16 mouse cellular contexts compared by ENCODE assay signal in the genomic region with DNA sequence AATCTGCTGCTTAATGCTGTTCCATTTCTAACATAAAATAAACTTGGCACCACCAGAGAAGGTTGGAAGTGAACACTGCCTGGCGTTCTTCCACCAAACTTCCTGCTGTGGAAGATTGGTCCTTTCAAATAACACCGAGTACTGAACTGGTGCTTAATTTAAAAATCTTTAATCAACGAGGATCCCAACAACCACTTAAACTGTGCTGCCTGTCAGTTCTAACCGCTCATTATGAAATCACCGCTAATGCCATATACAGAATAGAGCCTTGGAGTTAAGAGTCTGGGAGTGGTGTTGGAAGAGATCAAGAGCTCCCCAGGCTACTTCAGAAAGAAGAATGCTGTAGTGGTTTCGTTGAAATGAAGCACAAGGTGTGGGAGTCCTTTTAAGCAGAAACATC. TPM values are rescaled to one million over a fixed set of nuclear protein-coding genes. Genes with fewer than 3 reads are reported as not detected.
DNase-seq lines count a peak whose midpoint lies in the region; ATAC-seq lines count a peak whose summit lies in the region.
"Had no signal": no experiment of that assay in that cellular context is flagged by ENCODE, and none has a peak within 500 bp of the region (broad histone marks: within the 10 kb centered on the region; RNA-seq: fewer than 3 reads in every experiment).

No protein-coding gene starts in this region.

- WGBS in hindbrain, embryonic 16.5 days, result 46% methylated on average over 6 of the region's 6 CpGs

- no peak overlapping the region for H3K27ac ChIP-seq in hindbrain, embryonic 16.5 days (ENCODE audit: low read depth, low read length)
- H3K27ac ChIP-seq: heart, embryonic 13.5 days; hindbrain, embryonic 10.5 days; kidney, embryonic 15.5 days; limb, embryonic 12.5 days had no signal

- no peak overlapping the region for H3K4me3 ChIP-seq in hindbrain, embryonic 16.5 days (ENCODE audit: low read length)
- H3K4me3 ChIP-seq: heart, embryonic 13.5 days; hindbrain, embryonic 10.5 days; kidney, embryonic 15.5 days; limb, embryonic 12.5 days had no signal

- intact Hi-C loops in heart, postnatal 14 days (cut with DNase I), result no loop called here

- H3K36me3 ChIP-seq in hindbrain, embryonic 16.5 days (ENCODE audit: control insufficient read depth, insufficient read depth, low read length), result no peaks in the 10 kb centered on the region
- H3K36me3 ChIP-seq: heart, embryonic 13.5 days; hindbrain, embryonic 10.5 days; kidney, embryonic 15.5 days; limb, embryonic 12.5 days had no signal

- peak; percentile 3 to 15 for DNase-seq in heart, adult 18-20 months
- no peak for DNase-seq in heart, postnatal 14 days
- peak; percentile 7 for DNase-seq in right cerebral cortex, postnatal 25 days
- DNase-seq in right cerebral cortex, postnatal 4 days, result no peak
- peak; percentile 12 for DNase-seq in layer of hippocampus, postnatal 36 days
- DNase-seq in adrenal gland, adult (ENCODE audit: inconsistent age in 2 of 2, low spot score in 1 of 2), result no peak
- no peak for DNase-seq in c-Kit-positive CD71-positive TER-119-positive erythroid progenitor cells, embryonic 14.5 days (ENCODE audit: low spot score)
- DNase-seq: cerebellum, adult 8-10 months; gastrocnemius, postnatal 36 days; spleen, adult 18-20 months; thymus, postnatal 4 days had no signal

- no peaks in the 10 kb centered on the region for H3K9me3 ChIP-seq in hindbrain, embryonic 16.5 days (ENCODE audit: control insufficient read depth, low read length)
- H3K9me3 ChIP-seq: heart, embryonic 13.5 days; hindbrain, embryonic 10.5 days; kidney, embryonic 15.5 days had no signal

- no peaks in the 10 kb centered on the region for H3K4me1 ChIP-seq in hindbrain, embryonic 16.5 days (ENCODE audit: control insufficient read depth, insufficient read depth, low read depth, low read length)
- H3K4me1 ChIP-seq: heart, embryonic 13.5 days; hindbrain, embryonic 10.5 days; kidney, embryonic 15.5 days had no signal

- no peak overlapping the region for H3K9ac ChIP-seq in hindbrain, embryonic 16.5 days (ENCODE audit: low read depth, low read length)
- H3K9ac ChIP-seq: heart, embryonic 13.5 days; kidney, embryonic 15.5 days; limb, embryonic 12.5 days had no signal

- no peaks in the 10 kb centered on the region for H3K27me3 ChIP-seq in hindbrain, embryonic 16.5 days (replicated peaks; ENCODE audit: control insufficient read depth, insufficient read depth, low read length)
- H3K27me3 ChIP-seq: kidney, embryonic 15.5 days; limb, embryonic 12.5 days had no signal

- ATAC-seq in hindbrain, embryonic 16.5 days, result no peak

- H3K4me2 ChIP-seq in hindbrain, embryonic 16.5 days (ENCODE audit: low read length), result no peak overlapping the region
- H3K4me2 ChIP-seq: heart, embryonic 13.5 days; kidney, embryonic 15.5 days; limb, embryonic 12.5 days had no signal

RNA-seq across cellular contexts. Expression of gene Ibtk, which starts 28.4 kb away (rescaled TPM):
- total RNA-seq in heart, adult 18-20 months (2021), result 10 to 100 TPM; 29.9 to 31.0 TPM
- total RNA-seq in heart, postnatal 14 days (2021), result 10 to 100 TPM; 36.3 to 37.2 TPM
- 10 to 100 TPM; 23.4 to 28.0 TPM for total RNA-seq in layer of hippocampus, postnatal 36 days (2021)
- 21.0 and 24.3 TPM in 2 replicates for polyA plus RNA-seq in hindbrain, embryonic 16.5 days (2015; fragmentation: Nextera tagmentation; extraction: Ambion mirVana)

Comparison
In these comparisons a context has a peak if more than half of its experiments do, and no peak if none do; other contexts are left out.
1. DNase-seq: peak in heart, adult 18-20 months (2 of 2), right cerebral cortex, postnatal 25 days (single experiment) and layer of hippocampus, postnatal 36 days (2 of 2); none in heart, postnatal 14 days (0 of 2), right cerebral cortex, postnatal 4 days (single experiment), adrenal gland, adult (0 of 2) and c-Kit-positive CD71-positive TER-119-positive erythroid progenitor cells, embryonic 14.5 days (single experiment).